Mouse (Mus musculus) liver, postnatal 0 days (tissue): Measurements from ENCODE around the gene Hacd2. TPM values are rescaled to one million over a fixed set of nuclear protein-coding genes. Genes with fewer than 3 reads are reported as not detected.

Source experiments
- ATAC-seq: fragments of 200-750 bp; cut with Nextera tagmentation; 2 replicates; pipeline ENCODE4 v1.8.0; 2017; ENCODE audit warnings: mild to moderate bottlenecking, moderate library complexity
- DNase-seq: peaks from one replicate; pipeline ENCODE4 v3.0.0-alpha.2; 2016
- H3K27ac ChIP-seq: fragments of 300-500 bp; sonication (generic); 2 replicates; pipeline ENCODE4 v1.5.1; 2014; ENCODE audit warnings: antibody characterized with exemption, moderate library complexity, mild to moderate bottlenecking, low read depth
- H3K27me3 ChIP-seq: fragments of 300-500 bp; sonication (generic); 2 replicates; pipeline ENCODE4 v1.6.1; 2014; ENCODE audit warnings: low read length, control low read depth, mixed read lengths; ENCODE audit not compliant: insufficient read depth
- H3K36me3 ChIP-seq: fragments of 300-500 bp; sonication (generic); replicated peaks from 2 replicates; pipeline ENCODE4 v1.6.1; 2014; ENCODE audit warnings: mild to moderate bottlenecking, control low read depth, low read length, moderate library complexity, mixed read lengths; ENCODE audit not compliant: insufficient read depth
- H3K4me1 ChIP-seq: fragments of 300-500 bp; sonication (generic); 2 replicates; pipeline ENCODE4 v1.6.1; 2014; ENCODE audit warnings: antibody characterized with exemption, mild to moderate bottlenecking, control low read depth; ENCODE audit not compliant: insufficient read depth
- H3K4me2 ChIP-seq: fragments of 300-500 bp; sonication (generic); 2 replicates; pipeline ENCODE4 v1.6.1; 2014; ENCODE audit warnings: low read depth, mild to moderate bottlenecking, low read length, moderate library complexity, mixed read lengths
- H3K4me3 ChIP-seq: fragments of 300-500 bp; sonication (generic); 2 replicates; pipeline ENCODE4 v1.5.1; 2014; ENCODE audit warnings: low read depth, low read length
- H3K9ac ChIP-seq: fragments of 300-500 bp; sonication (generic); replicated peaks from 2 replicates; pipeline ENCODE4 v1.6.1; 2014; ENCODE audit warnings: mild to moderate bottlenecking, moderate library complexity
- H3K9me3 ChIP-seq: fragments of 300-500 bp; sonication (generic); 2 replicates; pipeline ENCODE4 v1.6.1; 2016; ENCODE audit warnings: mild to moderate bottlenecking, control low read depth, low read length, mixed read lengths
- CTCF ChIP-seq: sonication (generic); IDR thresholded peaks from 2 replicates; pipeline ENCODE4 v1.5.1; 2016; ENCODE audit warnings: antibody characterized with exemption, low read depth
- EP300 ChIP-seq: IDR thresholded peaks from 2 replicates; pipeline ENCODE4 v1.6.1; 2016; ENCODE audit warnings: antibody characterized with exemption, low read depth, mild to moderate bottlenecking
- WGBS: fragments of 180-500 bp; shearing (Covaris S2); extraction: QIAGEN DNeasy Blood & Tissue Kit; methylation state at CpG from one replicate; pipeline ENCODE4 v1.1.7; 2014; ENCODE audit not compliant: insufficient replicate concordance; 5-methylcytosine and 5-hydroxymethylcytosine counted together
- polyA plus RNA-seq: library from polyadenylated mRNA; unstranded; fragments of >200 nt; fragmentation: Nextera tagmentation; extraction: Ambion mirVana; gene quantifications from 2 replicates; pipeline ENCODE4 v1.2.1, GENCODE M21; 2015

The Hacd2 gene
- polyA plus RNA-seq = 138 and 154 TPM in 2 replicates

DNA sequence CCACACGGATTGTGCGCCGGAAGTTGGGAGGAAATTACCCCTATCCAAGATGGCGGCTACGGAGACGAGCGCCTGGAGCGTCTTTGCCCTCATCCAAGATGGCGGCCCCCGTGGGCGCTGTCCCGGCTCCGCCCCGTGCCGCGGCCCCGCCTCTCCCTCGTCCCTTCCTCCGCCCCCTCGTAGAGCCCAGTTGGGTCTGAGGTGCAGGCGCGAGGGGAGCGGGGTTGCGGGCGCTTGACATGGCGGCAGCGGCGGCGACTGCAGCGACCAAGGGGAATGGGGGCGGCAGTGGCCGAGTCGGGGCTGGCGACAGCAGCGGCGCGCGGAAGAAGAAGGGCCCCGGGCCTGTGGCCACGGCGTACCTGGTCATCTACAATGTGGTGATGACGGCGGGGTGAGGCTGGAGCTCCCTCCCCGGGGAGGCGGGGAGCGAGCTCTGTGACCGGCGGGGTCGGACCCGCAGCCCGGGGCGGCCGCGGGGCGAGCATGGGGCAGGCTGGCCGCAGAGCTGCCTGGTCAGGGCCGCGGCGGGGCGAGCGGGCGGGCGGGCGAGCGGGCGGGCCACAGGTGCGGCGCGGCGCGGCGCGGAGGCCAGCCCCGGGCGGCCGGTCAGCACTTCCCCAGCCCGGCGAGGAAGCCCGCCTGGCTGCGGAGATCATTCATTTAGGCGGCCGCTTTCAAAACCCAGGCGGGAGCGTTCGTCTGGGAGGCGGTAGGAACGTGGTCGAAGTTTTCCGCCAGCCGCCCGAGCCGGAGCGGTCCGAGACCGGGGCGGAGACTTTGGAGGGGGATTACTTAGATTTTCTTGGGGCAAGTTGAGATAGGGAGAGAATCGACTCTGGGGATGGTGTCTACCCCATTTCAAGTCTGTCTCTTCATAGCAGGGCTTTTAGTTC lies at the start of gene Hacd2:
Gene Hacd2, plus strand, starts transcription at position 187 of the 896 bp plus-strand sequence.
- WGBS = under 1% methylated on average over 61 of the region's 97 CpGs
- peak within 1 kb of the TSS; percentile 93 for H3K9ac ChIP-seq
- H3K36me3 ChIP-seq = peaks cover 4% of the 10 kb centered on the region; the same call in 1 of the 2 replicates
- TF ChIP-seq CTCF (0 out of 2 replicates have a peak, but pooled peaks have one; percentile 3), EP300 (no peak)
- DNase-seq (peak; percentile 95), ATAC-seq (peak; percentile 99)
- peak within 1 kb of the TSS; percentile 99 for H3K4me3 ChIP-seq
- H3K4me1 ChIP-seq = peaks cover 5% of the 10 kb centered on the region; the same call in 1 of the 2 replicates
- H3K9me3 ChIP-seq = no peaks in the 10 kb centered on the region
- H3K4me2 ChIP-seq = peak within 1 kb of the TSS; percentile 85
- no peaks in the 10 kb centered on the region for H3K27me3 ChIP-seq
- H3K27ac ChIP-seq = peak within 1 kb of the TSS; percentile 88

DNA sequence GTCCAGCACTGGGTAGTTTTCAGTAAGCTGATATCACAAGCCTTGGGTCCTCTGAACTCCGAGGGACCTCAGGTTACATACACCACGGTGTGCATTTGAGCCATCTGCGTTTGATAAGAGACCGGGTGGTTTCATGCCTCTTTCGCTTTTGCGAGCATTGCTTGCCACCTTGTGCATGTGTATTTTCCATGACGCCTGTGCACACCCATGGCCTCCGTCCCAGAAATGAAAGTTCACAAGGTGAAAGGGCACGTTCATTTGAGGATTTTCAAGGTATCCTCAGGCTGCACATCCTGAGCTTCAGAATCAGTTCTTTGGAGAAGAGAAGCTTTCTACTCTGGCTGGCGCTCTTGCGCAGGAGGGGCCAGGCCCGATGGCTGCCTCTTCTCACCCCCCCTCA lies 49.8 kb upstream of the Hacd2 start:
- Histone ChIP-seq H3K27ac (no peak overlapping the region), H3K4me1 (no peaks in the 10 kb centered on the region), H3K9ac (no peak overlapping the region), H3K4me3 (no peak overlapping the region), H3K4me2 (no peak overlapping the region), H3K9me3 (no peaks in the 10 kb centered on the region), H3K27me3 (no peaks in the 10 kb centered on the region), H3K36me3 (0 out of 2 replicates have a peak, but pooled peaks cover 4% of the 10 kb centered on the region)
- peak; percentile 41 for DNase-seq
- peak; percentile 82 for ATAC-seq
- TF ChIP-seq EP300 (peak; percentile 71), CTCF (no peak)
- WGBS = 71% methylated on average over 12 of the region's 12 CpGs

DNA sequence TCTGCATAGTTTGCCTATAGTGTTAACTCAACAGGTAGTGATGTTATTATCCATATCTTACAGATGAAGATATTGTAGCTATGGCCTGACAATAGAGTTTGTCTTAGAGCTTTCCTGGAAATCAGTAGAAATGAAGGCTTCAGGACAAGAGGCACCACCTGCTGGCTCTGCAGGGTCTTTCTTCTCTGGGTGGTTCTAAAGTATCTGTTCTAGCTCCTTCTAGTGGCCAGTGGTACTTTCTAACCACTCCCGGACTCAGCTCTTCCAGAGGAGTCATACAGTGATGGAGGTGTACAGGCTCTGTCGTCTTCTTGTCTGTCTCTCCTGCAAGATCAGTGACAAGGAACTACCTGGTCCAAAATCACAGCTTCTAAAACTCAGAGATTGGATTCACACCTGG lies 46.7 kb upstream of the Hacd2 start:
- DNase-seq = no peak
- H3K4me2 ChIP-seq = no peak overlapping the region
- WGBS = 33% methylated on average over 2 of the region's 2 CpGs
- H3K9ac ChIP-seq = no peak overlapping the region
- no peak overlapping the region for H3K4me3 ChIP-seq
- H3K27me3 ChIP-seq = no peaks in the 10 kb centered on the region
- peaks cover 10% of the 10 kb centered on the region; the same call in 1 of the 2 replicates for H3K36me3 ChIP-seq
- TF ChIP-seq EP300 (no peak), CTCF (peak; percentile 46)
- ATAC-seq = no peak
- no peak overlapping the region for H3K27ac ChIP-seq
- H3K9me3 ChIP-seq = no peaks in the 10 kb centered on the region
- peaks cover under 1% of the 10 kb centered on the region; the same call in 1 of the 2 replicates for H3K4me1 ChIP-seq

DNA sequence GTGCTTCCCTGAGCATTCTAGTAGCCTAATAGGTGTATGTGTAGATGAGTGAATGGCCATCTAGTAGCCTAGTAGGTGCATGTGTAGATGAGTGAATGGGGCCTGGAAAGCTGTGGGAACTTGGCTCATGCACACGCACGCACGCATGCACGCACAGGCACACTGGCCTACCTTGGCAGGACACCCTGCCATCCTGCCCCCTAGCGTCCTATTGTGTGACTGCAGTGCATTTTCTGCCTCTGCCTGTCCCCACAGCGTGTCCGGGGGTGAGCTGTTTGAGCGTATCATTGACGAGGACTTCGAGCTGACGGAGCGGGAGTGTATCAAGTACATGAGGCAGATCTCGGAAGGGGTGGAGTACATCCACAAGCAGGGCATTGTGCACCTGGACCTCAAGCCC lies 45.6 kb upstream of the Hacd2 start:
- no peak for ATAC-seq

DNA sequence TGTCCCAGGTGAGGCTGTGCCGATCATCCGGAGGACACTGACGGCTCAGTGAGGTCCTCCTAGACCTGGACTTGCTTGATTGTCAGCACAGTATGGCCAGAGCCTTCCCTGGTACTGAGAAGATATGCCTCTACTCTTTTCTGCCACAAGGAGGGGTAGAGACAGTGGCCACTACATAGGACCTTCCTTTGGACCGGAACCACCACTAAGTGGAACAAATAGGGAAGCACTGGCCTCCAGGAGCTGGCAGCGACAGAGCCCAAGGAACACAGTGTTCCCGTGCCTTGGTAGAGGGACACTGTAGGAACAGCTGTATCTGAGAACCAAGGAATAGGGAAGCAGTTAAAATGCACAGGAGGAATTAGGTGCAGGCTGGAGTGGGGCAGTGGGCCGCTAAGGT lies 44.2 kb upstream of the Hacd2 start:
- ATAC-seq (no peak), DNase-seq (no peak)
- H3K4me2 ChIP-seq = no peak overlapping the region
- no peaks in the 10 kb centered on the region for H3K27me3 ChIP-seq
- 85% methylated on average over 7 of the region's 7 CpGs for WGBS
- TF ChIP-seq CTCF = no peak
- TF ChIP-seq EP300 = no peak
- peaks cover 5% of the 10 kb centered on the region for H3K4me1 ChIP-seq
- no peak overlapping the region for H3K4me3 ChIP-seq
- no peak overlapping the region for H3K9ac ChIP-seq
- H3K9me3 ChIP-seq = no peaks in the 10 kb centered on the region
- H3K36me3 ChIP-seq = peaks cover 6% of the 10 kb centered on the region; the same call in 1 of the 2 replicates
- H3K27ac ChIP-seq = no peak overlapping the region

More for the DNA sequence above, 45.6 kb upstream of the Hacd2 start:
- Histone ChIP-seq H3K27me3 (no peaks in the 10 kb centered on the region), H3K9ac (no peak overlapping the region), H3K4me1 (peaks cover 5% of the 10 kb centered on the region), H3K27ac (no peak overlapping the region), H3K9me3 (no peaks in the 10 kb centered on the region), H3K4me3 (no peak overlapping the region), H3K36me3 (peaks cover 6% of the 10 kb centered on the region; the same call in 1 of the 2 replicates), H3K4me2 (no peak overlapping the region)
- TF ChIP-seq EP300 (no peak), CTCF (peak; percentile 65)
- WGBS = 80% methylated on average over 13 of the region's 13 CpGs
- peak; percentile 46 for DNase-seq

DNA sequence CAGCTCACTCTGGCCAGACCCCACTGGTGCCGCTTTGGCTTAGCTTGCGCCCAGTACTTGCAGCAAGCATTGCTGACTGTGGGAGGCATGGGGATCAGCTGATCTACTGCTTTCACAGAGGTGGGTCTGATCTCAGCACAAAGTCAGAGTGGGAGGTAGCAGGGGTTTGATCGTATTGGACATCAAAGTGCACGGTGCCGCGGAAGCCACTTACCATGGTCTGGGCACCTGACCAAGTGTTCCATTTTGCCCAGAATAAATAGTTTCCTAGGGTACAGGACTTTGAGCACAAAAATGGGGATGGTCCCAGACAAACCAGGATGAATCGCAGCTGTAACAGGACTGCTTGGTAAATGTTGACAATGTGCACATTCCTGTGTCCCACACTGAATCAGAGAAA lies 41.2 kb upstream of the Hacd2 start:
- 69% methylated on average over 7 of the region's 7 CpGs for WGBS
- ATAC-seq = peak; percentile 82

More for the DNA sequence above, 41.2 kb upstream of the Hacd2 start:
- H3K27ac ChIP-seq = peak overlapping the region; percentile 29; the same call in 1 of the 2 replicates
- H3K9me3 ChIP-seq = no peaks in the 10 kb centered on the region
- H3K36me3 ChIP-seq = peaks cover 6% of the 10 kb centered on the region; the same call in 1 of the 2 replicates
- H3K9ac ChIP-seq = no peak overlapping the region
- peaks cover 5% of the 10 kb centered on the region for H3K4me1 ChIP-seq
- H3K27me3 ChIP-seq = no peaks in the 10 kb centered on the region
- no peak overlapping the region for H3K4me2 ChIP-seq
- TF ChIP-seq EP300 (no peak), CTCF (no peak)
- H3K4me3 ChIP-seq = no peak overlapping the region
- DNase-seq = peak; percentile 46
